Mouse (Mus musculus) erythroblast, embryonic 14.5 days (primary cell): Measurements from ENCODE around the gene Arhgap6.

Source experiments
- GATA1 ChIP-seq: IDR thresholded peaks from 2 replicates; pipeline ENCODE4 v1.6.1; 2012; ENCODE audit warnings: low read length, inconsistent platforms, mixed read lengths
- TAL1 ChIP-seq: IDR thresholded peaks from 3 replicates; pipeline ENCODE4 v1.6.1; 2012; ENCODE audit warnings: low read length, inconsistent platforms, mixed read lengths

- TF ChIP-seq GATA1 (no peak), TAL1 (no peak)
Measured at GRCm38 (mm10) chrX:169065922-169066321, 271.0 kb downstream of the Arhgap6 start.
